Mouse (Mus musculus) liver, embryonic 11.5 days (tissue): ENCODE data around the gene Dusp2. TPM values are rescaled to one million over a fixed set of nuclear protein-coding genes. Genes with fewer than 3 reads are reported as not detected.

Source experiments
- ATAC-seq: fragments of 200-750 bp; cut with Nextera tagmentation; replicated peaks from 2 replicates; pipeline ENCODE4 v1.8.0; 2017; ENCODE audit warnings: moderate number of reproducible peaks, mild to moderate bottlenecking, moderate TSS enrichment, moderate library complexity; ENCODE audit not compliant: low FRiP score
- DNase-seq: peaks from one replicate; pipeline ENCODE4 v3.0.0-alpha.2; 2017; ENCODE audit warnings: low spot score
- H3K27ac ChIP-seq: fragments of 300-500 bp; sonication (generic); 2 replicates; pipeline ENCODE4 v1.5.1; 2014; ENCODE audit warnings: mild to moderate bottlenecking, low read depth, low read length, control low read depth
- H3K27me3 ChIP-seq: fragments of 300-500 bp; sonication (generic); replicated peaks from 2 replicates; pipeline ENCODE4 v1.6.1; 2014; ENCODE audit warnings: low read length, mixed read lengths; ENCODE audit not compliant: control insufficient read depth, insufficient read depth
- H3K36me3 ChIP-seq: fragments of 300-500 bp; sonication (generic); 2 replicates; pipeline ENCODE4 v1.6.1; 2014; ENCODE audit warnings: mild to moderate bottlenecking, low read length, moderate library complexity, mixed read lengths; ENCODE audit not compliant: control insufficient read depth, insufficient read depth
- H3K4me1 ChIP-seq: fragments of 300-500 bp; sonication (generic); replicated peaks from 2 replicates; pipeline ENCODE4 v1.6.1; 2014; ENCODE audit warnings: low read length, mixed read lengths; ENCODE audit not compliant: control insufficient read depth, insufficient read depth
- H3K4me2 ChIP-seq: fragments of 300-500 bp; sonication (generic); 2 replicates; pipeline ENCODE4 v1.6.1; 2014; ENCODE audit warnings: mild to moderate bottlenecking, control low read depth, moderate library complexity
- H3K4me3 ChIP-seq: fragments of 300-500 bp; sonication (generic); 2 replicates; pipeline ENCODE4 v1.5.1; 2014; ENCODE audit warnings: low read depth, low read length, control low read depth
- H3K9ac ChIP-seq: fragments of 300-500 bp; sonication (generic); 2 replicates; pipeline ENCODE4 v1.6.1; 2014; ENCODE audit warnings: low read depth, low read length, control low read depth
- H3K9me3 ChIP-seq: fragments of 300-500 bp; sonication (generic); 2 replicates; pipeline ENCODE4 v1.6.1; 2016; ENCODE audit warnings: low read length, inconsistent platforms, mixed read lengths; ENCODE audit not compliant: control insufficient read depth
- WGBS: fragments of 180-500 bp; shearing (Covaris S2); extraction: QIAGEN DNeasy Blood & Tissue Kit; methylation state at CpG from one replicate; pipeline ENCODE4 v1.1.7; 2014; 5-methylcytosine and 5-hydroxymethylcytosine counted together
- polyA plus RNA-seq: library from polyadenylated mRNA; unstranded; fragments of >200 nt; fragmentation: Nextera tagmentation; extraction: Ambion mirVana; gene quantifications from 2 replicates; pipeline ENCODE4 v1.2.1, GENCODE M21; 2014

Dusp2 gene
- polyA plus RNA-seq, 1 experiment from 2014 or later, result 8.8 TPM

DNA sequence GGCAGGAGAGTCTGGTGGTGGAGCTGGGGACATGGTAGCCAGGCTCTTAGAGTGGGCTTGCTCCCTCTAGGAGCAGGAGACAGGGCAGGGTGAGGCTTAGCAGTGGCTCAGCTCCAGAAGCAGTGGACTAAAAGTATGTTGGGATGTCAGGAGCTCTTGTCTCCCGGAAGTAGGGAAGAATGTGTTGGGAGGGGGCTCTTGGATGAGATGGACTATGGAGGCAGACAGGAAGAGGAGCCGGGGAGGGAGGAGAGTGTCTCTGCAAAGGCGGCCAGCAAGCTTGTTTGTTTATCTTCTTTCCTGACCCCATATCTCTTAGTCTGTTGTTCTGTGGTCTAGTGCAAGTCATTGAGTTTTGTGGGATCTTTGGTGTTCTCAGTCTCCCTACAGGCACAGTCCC lies 39.1 kb downstream of the Dusp2 start:
- no peaks in the 10 kb centered on the region for H3K27me3 ChIP-seq
- H3K27ac ChIP-seq, result peak overlapping the region; percentile 85
- H3K4me1 ChIP-seq, result peaks cover 71% of the 10 kb centered on the region
- peak overlapping the region; percentile 67 for H3K4me2 ChIP-seq
- ATAC-seq (no peak), DNase-seq (no peak)
- peak overlapping the region; percentile 67 for H3K9ac ChIP-seq
- WGBS, result 26% methylated on average over 3 of the region's 3 CpGs
- peak overlapping the region; percentile 35 for H3K4me3 ChIP-seq
- H3K9me3 ChIP-seq, result no peaks in the 10 kb centered on the region
- H3K36me3 ChIP-seq, result no peaks in the 10 kb centered on the region

DNA sequence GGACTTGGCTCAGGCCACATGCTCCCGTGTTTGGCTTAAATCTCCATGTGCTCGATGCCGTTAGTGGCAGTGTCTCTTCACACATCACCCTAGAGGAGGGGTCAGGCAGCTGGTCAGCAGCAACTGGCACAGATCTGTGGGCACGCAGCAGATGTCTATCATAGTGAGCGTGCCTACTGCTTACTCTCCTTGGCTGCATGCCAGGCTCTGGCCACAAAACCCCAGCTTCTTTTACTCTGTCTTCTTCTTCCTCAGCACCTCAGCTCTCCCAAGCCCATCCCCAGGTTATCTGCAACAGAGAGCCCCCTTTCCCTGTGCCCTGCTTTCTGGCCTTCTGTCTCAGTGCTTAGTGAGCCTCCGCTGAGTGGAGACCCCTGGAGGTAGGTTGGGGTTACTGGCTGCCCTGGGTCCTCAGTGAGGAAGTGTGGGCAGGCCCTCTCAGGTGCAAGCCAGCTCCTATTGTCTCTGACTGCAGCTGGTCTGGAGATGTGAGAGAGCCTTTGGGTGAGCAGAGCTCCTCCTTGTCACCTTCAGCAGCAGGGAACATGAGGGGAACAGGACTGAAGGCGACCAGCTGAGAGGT lies 39.9 kb downstream of the Dusp2 start:
- H3K27ac ChIP-seq, result peak overlapping the region; percentile 20; the same call in 1 of the 2 replicates
- H3K36me3 ChIP-seq, result no peaks in the 10 kb centered on the region
- H3K9me3 ChIP-seq, result no peaks in the 10 kb centered on the region
- peak overlapping the region; percentile 3; the same call in 1 of the 2 replicates for H3K4me3 ChIP-seq
- H3K9ac ChIP-seq, result peak overlapping the region; percentile 36
- H3K4me2 ChIP-seq, result peak overlapping the region; percentile 67
- H3K4me1 ChIP-seq, result peaks cover 63% of the 10 kb centered on the region
- DNase-seq (no peak), ATAC-seq (no peak)
- H3K27me3 ChIP-seq, result no peaks in the 10 kb centered on the region
- WGBS, result 50% methylated on average over 7 of the region's 7 CpGs

DNA sequence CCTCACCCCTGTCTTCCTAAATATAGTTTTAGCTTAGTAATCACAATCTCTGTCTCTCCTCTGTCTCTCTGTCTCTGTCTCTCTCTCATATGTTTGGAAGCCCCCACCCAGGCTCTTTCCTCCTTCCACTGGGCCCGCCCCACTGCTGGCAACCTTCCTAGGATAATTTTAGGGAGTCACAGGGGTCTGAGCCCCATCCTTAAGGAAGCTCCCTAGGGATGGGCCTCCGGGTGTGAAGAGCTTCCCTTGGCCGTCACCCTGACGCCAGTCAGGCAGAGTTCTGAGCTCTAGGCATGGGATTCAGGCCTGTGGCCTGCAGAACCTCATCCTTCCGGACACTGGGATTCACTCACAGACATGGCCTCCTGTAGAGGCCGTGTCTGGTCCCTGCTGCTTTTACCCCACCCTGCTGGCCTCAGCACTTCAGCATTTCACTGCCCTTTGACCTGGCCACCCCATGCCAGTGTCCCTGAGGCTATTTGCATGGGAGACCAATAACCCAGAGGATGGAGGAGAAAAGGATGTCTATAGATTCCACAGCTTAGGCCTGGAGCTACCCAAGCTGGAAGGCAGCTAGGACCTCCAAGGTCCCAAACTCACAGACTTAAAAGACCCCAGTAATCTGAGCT lies 40.6 kb downstream of the Dusp2 start:
- Histone ChIP-seq H3K9ac (peak overlapping the region; percentile 36; the same call in 1 of the 2 replicates), H3K4me2 (peak overlapping the region; percentile 67), H3K4me1 (peaks cover 57% of the 10 kb centered on the region), H3K27ac (no peak overlapping the region; the same call in 1 of the 2 replicates), H3K4me3 (0 out of 2 replicates have a peak overlapping the region, but pooled peaks have one; percentile 3), H3K27me3 (no peaks in the 10 kb centered on the region), H3K9me3 (no peaks in the 10 kb centered on the region), H3K36me3 (no peaks in the 10 kb centered on the region)
- no peak for ATAC-seq
- no peak for DNase-seq
- WGBS, result 80% methylated on average over 6 of the region's 6 CpGs

GRCm38 (mm10) chr2:127377942-127378610 lies 42.1 kb downstream of the Dusp2 start:
- peaks cover 42% of the 10 kb centered on the region for H3K4me1 ChIP-seq
- no peak overlapping the region for H3K4me2 ChIP-seq
- DNase-seq, result no peak
- 0 out of 2 replicates have a peak overlapping the region, but pooled peaks have one; percentile 10 for H3K27ac ChIP-seq
- H3K36me3 ChIP-seq, result no peaks in the 10 kb centered on the region
- H3K9me3 ChIP-seq, result no peaks in the 10 kb centered on the region
- ATAC-seq, result no peak
- WGBS, result 61% methylated on average over 7 of the region's 7 CpGs
- no peak overlapping the region for H3K9ac ChIP-seq
- no peaks in the 10 kb centered on the region; the same call in 1 of the 2 replicates for H3K27me3 ChIP-seq
- no peak overlapping the region for H3K4me3 ChIP-seq

DNA sequence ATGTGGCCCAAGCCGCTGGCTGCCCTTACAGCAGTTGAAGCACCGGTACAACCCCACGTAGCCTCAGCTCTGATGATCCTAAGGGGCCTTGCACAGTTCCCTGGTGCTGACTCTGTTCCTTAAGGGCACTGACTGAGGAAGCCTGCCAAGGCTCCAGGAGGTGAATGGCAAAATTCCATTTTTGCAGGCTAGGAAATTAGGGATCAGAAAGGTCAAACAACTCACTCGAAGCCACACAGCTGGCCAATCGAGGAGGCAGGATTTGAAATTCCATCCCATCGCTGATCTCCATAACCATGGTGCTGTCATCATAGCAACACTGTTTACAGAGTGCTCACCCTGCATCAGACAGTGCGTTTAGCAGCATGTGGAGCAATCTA lies 42.6 kb downstream of the Dusp2 start:
- H3K4me1 ChIP-seq, result peaks cover 37% of the 10 kb centered on the region
- no peak for DNase-seq
- H3K4me3 ChIP-seq, result no peak overlapping the region
- H3K9ac ChIP-seq, result no peak overlapping the region
- no peaks in the 10 kb centered on the region; the same call in 1 of the 2 replicates for H3K27me3 ChIP-seq
- no peak overlapping the region for H3K27ac ChIP-seq
- no peak overlapping the region for H3K4me2 ChIP-seq
- H3K9me3 ChIP-seq, result no peaks in the 10 kb centered on the region
- 75% methylated on average over 7 of the region's 7 CpGs for WGBS
- H3K36me3 ChIP-seq, result no peaks in the 10 kb centered on the region
- no peak for ATAC-seq

- H3K4me1 ChIP-seq, result peaks cover 32% of the 10 kb centered on the region
Observed at GRCm38 (mm10) chr2:127379250-127379649, 43.3 kb downstream of the Dusp2 start.

GRCm38 (mm10) chr2:127383881-127384280 lies 47.9 kb downstream of the Dusp2 start:
- WGBS, result 70% methylated on average over 7 of the region's 7 CpGs
- ATAC-seq, result no peak

More at GRCm38 (mm10) chr2:127379250-127379649, 43.3 kb downstream of the Dusp2 start:
- Histone ChIP-seq H3K9ac (no peak overlapping the region), H3K27ac (no peak overlapping the region), H3K9me3 (no peaks in the 10 kb centered on the region), H3K36me3 (no peaks in the 10 kb centered on the region), H3K27me3 (no peaks in the 10 kb centered on the region; the same call in 1 of the 2 replicates), H3K4me3 (no peak overlapping the region), H3K4me2 (no peak overlapping the region)
- DNase-seq, result no peak
- no peak for ATAC-seq
- 67% methylated on average over 3 of the region's 3 CpGs for WGBS

GRCm38 (mm10) chr2:127387521-127387920 lies 51.6 kb downstream of the Dusp2 start:
- no peak overlapping the region for H3K27ac ChIP-seq
- ATAC-seq (no peak), DNase-seq (no peak)
- 49% methylated on average over 2 of the region's 2 CpGs for WGBS
- H3K27me3 ChIP-seq, result no peaks in the 10 kb centered on the region
- no peak overlapping the region for H3K9ac ChIP-seq
- H3K9me3 ChIP-seq, result no peaks in the 10 kb centered on the region
- H3K4me3 ChIP-seq, result no peak overlapping the region
- no peaks in the 10 kb centered on the region for H3K4me1 ChIP-seq
- H3K4me2 ChIP-seq, result no peak overlapping the region
- no peaks in the 10 kb centered on the region for H3K36me3 ChIP-seq

More at GRCm38 (mm10) chr2:127383881-127384280, 47.9 kb downstream of the Dusp2 start:
- Histone ChIP-seq H3K9ac (no peak overlapping the region), H3K4me2 (no peak overlapping the region), H3K4me3 (no peak overlapping the region), H3K4me1 (no peaks in the 10 kb centered on the region), H3K27me3 (no peaks in the 10 kb centered on the region; the same call in 1 of the 2 replicates), H3K36me3 (no peaks in the 10 kb centered on the region), H3K27ac (no peak overlapping the region), H3K9me3 (no peaks in the 10 kb centered on the region)
- no peak for DNase-seq
